Mouse (Mus musculus): ENCODE measurements around the gene Pitx2. TPM values are rescaled to one million over a fixed set of nuclear protein-coding genes. Genes with fewer than 3 reads are reported as not detected.

The Pitx2 gene
- not detected for total RNA-seq (2021)
- long read RNA-seq, result 0 reads

- no peak for DNase-seq (ENCODE audit: low spot score in 2 of 2)
These were observed at the start of gene Pitx2 for GRCm38 (mm10) chr3:129199609-129200500. Gene Pitx2 (plus strand): TSS chr3:129199878.

GRCm38 (mm10) chr3:129150001-129150400 lies 49.7 kb upstream of the Pitx2 start:
- DNase-seq (ENCODE audit: low spot score in 2 of 2), result no peak

- DNase-seq (ENCODE audit: low spot score in 2 of 2), result no peak
These were observed 48.5 kb upstream of the Pitx2 start for GRCm38 (mm10) chr3:129151096-129151685.

- no peak for DNase-seq (ENCODE audit: low spot score in 2 of 2)
These were observed 40.8 kb upstream of the Pitx2 start for GRCm38 (mm10) chr3:129158812-129159370.

- no peak for DNase-seq (ENCODE audit: low spot score in 2 of 2)
These were observed 38.2 kb upstream of the Pitx2 start for GRCm38 (mm10) chr3:129161333-129162035.

GRCm38 (mm10) chr3:129164246-129164645 lies 35.4 kb upstream of the Pitx2 start:
- no peak for DNase-seq (ENCODE audit: low spot score in 2 of 2)

GRCm38 (mm10) chr3:129165715-129166114 lies 34.0 kb upstream of the Pitx2 start:
- no peak for DNase-seq (ENCODE audit: low spot score in 2 of 2)

GRCm38 (mm10) chr3:129166684-129167083 lies 33.0 kb upstream of the Pitx2 start:
- no peak for DNase-seq (ENCODE audit: low spot score in 2 of 2)

- no peak for DNase-seq (ENCODE audit: low spot score in 2 of 2)
These were observed 29.3 kb upstream of the Pitx2 start for GRCm38 (mm10) chr3:129170416-129170815.

- no peak for DNase-seq (ENCODE audit: low spot score in 2 of 2)
These were observed 27.9 kb upstream of the Pitx2 start for GRCm38 (mm10) chr3:129171789-129172188.

- no peak for DNase-seq (ENCODE audit: low spot score in 2 of 2)
These were observed 5.2 kb upstream of the Pitx2 start for GRCm38 (mm10) chr3:129194436-129194835.

GRCm38 (mm10) chr3:129195036-129195435 lies 4.6 kb upstream of the Pitx2 start:
- no peak for DNase-seq (ENCODE audit: low spot score in 2 of 2)

- no peak for DNase-seq (ENCODE audit: low spot score in 2 of 2)
These were observed 3.7 kb upstream of the Pitx2 start for GRCm38 (mm10) chr3:129195816-129196549.

- DNase-seq (ENCODE audit: low spot score in 2 of 2), result no peak
These were observed 3.1 kb upstream of the Pitx2 start for GRCm38 (mm10) chr3:129196550-129196919.

GRCm38 (mm10) chr3:129197035-129197434 lies 2.6 kb upstream of the Pitx2 start:
- DNase-seq (ENCODE audit: low spot score in 2 of 2), result no peak

GRCm38 (mm10) chr3:129197786-129198626 lies 1.7 kb upstream of the Pitx2 start:
- DNase-seq (ENCODE audit: low spot score in 2 of 2), result no peak

- no peak for DNase-seq (ENCODE audit: low spot score in 2 of 2)
These were observed 1.1 kb upstream of the Pitx2 start for GRCm38 (mm10) chr3:129198627-129198903.

- no peak for DNase-seq (ENCODE audit: low spot score in 2 of 2)
These were observed 494 bp upstream of the Pitx2 start for GRCm38 (mm10) chr3:129199160-129199608.

GRCm38 (mm10) chr3:129200501-129200890 lies 818 bp downstream of the Pitx2 start:
- DNase-seq (ENCODE audit: low spot score in 2 of 2), result no peak

- DNase-seq (ENCODE audit: low spot score in 2 of 2), result no peak
These were observed 1.5 kb downstream of the Pitx2 start for GRCm38 (mm10) chr3:129201156-129201555.
